Comparison of ENCODE assay signal across 9 mouse cellular contexts in genomic region chr2:127551078-127551477, GRCm38 (mm10). TPM values are rescaled to one million over a fixed set of nuclear protein-coding genes. Genes with fewer than 3 reads are reported as not detected.
A peak's percentile ranks its signal among the peaks of the same experiment; 100 is the strongest.
DNase-seq lines count a peak whose midpoint lies in the region; ATAC-seq and TF ChIP-seq lines count a peak whose summit lies in the region.
"Had no signal": no experiment of that assay in that cellular context is flagged by ENCODE, and none has a peak within 500 bp of the region (broad histone marks: within the 10 kb centered on the region; RNA-seq: fewer than 3 reads in every experiment).

No protein-coding gene starts in this region.

- H3K4me3 ChIP-seq in lung, postnatal 0 days (ENCODE audit: low read depth, low read length), result no peak overlapping the region
- H3K4me3 ChIP-seq in embryonic facial prominence, embryonic 14.5 days (ENCODE audit: low read depth, low read length), result no peak overlapping the region
- H3K4me3 ChIP-seq: embryonic facial prominence, embryonic 13.5 days had no signal

- peak; percentile 48 for DNase-seq in lung, postnatal 0 days (ENCODE audit: low spot score)
- no peak for DNase-seq in lung, postnatal 4 days
- DNase-seq in cerebellum, adult 11 months, result peak; percentile 80
- DNase-seq in embryonic facial prominence, embryonic 14.5 days (ENCODE audit: low spot score), result peak; percentile 26
- DNase-seq in left cerebral cortex, postnatal 25 days (ENCODE audit: low spot score in 2 of 2), result peak; percentile 45 to 70
- DNase-seq in c-Kit-positive CD71-positive TER-119-positive erythroid progenitor cells, embryonic 14.5 days (ENCODE audit: low spot score), result no peak
- no peak for DNase-seq in yolk sac, embryonic 10.5 days (ENCODE audit: low spot score)

- 57% methylated on average over 5 of the region's 5 CpGs for WGBS in lung, postnatal 0 days
- WGBS in embryonic facial prominence, embryonic 14.5 days, result 38% methylated on average over 5 of the region's 5 CpGs

- TF ChIP-seq EP300 in lung, postnatal 0 days (IDR thresholded peaks at IDR 0.05), result no peak

- H3K36me3 ChIP-seq in lung, postnatal 0 days (ENCODE audit: insufficient read depth, low read length), result no peaks in the 10 kb centered on the region
- no peaks in the 10 kb centered on the region for H3K36me3 ChIP-seq in embryonic facial prominence, embryonic 14.5 days (ENCODE audit: control insufficient read depth, insufficient read depth, low read length)
- H3K36me3 ChIP-seq: embryonic facial prominence, embryonic 13.5 days had no signal

- H3K9ac ChIP-seq in lung, postnatal 0 days (replicated peaks; ENCODE audit: low read depth), result no peak overlapping the region
- no peak overlapping the region for H3K9ac ChIP-seq in embryonic facial prominence, embryonic 14.5 days (ENCODE audit: low read depth, low read length)
- H3K9ac ChIP-seq: embryonic facial prominence, embryonic 13.5 days had no signal

- no peaks in the 10 kb centered on the region for H3K9me3 ChIP-seq in lung, postnatal 0 days (ENCODE audit: low read length)
- no peaks in the 10 kb centered on the region for H3K9me3 ChIP-seq in embryonic facial prominence, embryonic 14.5 days (ENCODE audit: control insufficient read depth, low read length)
- H3K9me3 ChIP-seq: embryonic facial prominence, embryonic 13.5 days had no signal

- intact Hi-C loops in left cerebral cortex, postnatal 25 days (cut with DNase I), result loop anchor here (1.0 kb wide), 1 partner anchor 44 kb away; no protein-coding TSS in a partner anchor

- H3K4me1 ChIP-seq in lung, postnatal 0 days (ENCODE audit: insufficient read depth, low read depth, low read length), result no peaks in the 10 kb centered on the region
- H3K4me1 ChIP-seq in embryonic facial prominence, embryonic 14.5 days (ENCODE audit: control insufficient read depth, insufficient read depth, low read length), result no peaks in the 10 kb centered on the region
- H3K4me1 ChIP-seq: embryonic facial prominence, embryonic 13.5 days had no signal

- no peak for ATAC-seq in lung, postnatal 0 days
- ATAC-seq in embryonic facial prominence, embryonic 14.5 days (ENCODE audit: low read depth), result no peak

- H3K27ac ChIP-seq in lung, postnatal 0 days (ENCODE audit: low read length), result no peak overlapping the region
- H3K27ac ChIP-seq in embryonic facial prominence, embryonic 14.5 days (replicated peaks; ENCODE audit: low read depth, low read length), result no peak overlapping the region
- H3K27ac ChIP-seq: embryonic facial prominence, embryonic 13.5 days had no signal

- no peak overlapping the region for H3K4me2 ChIP-seq in lung, postnatal 0 days (replicated peaks; ENCODE audit: low read depth, low read length)
- H3K4me2 ChIP-seq in embryonic facial prominence, embryonic 14.5 days (ENCODE audit: low read depth, low read length), result no peak overlapping the region
- H3K4me2 ChIP-seq: embryonic facial prominence, embryonic 13.5 days had no signal

- no peaks in the 10 kb centered on the region for H3K27me3 ChIP-seq in lung, postnatal 0 days (replicated peaks; ENCODE audit: insufficient read depth, low read length)
- H3K27me3 ChIP-seq in embryonic facial prominence, embryonic 14.5 days (replicated peaks; ENCODE audit: control insufficient read depth, insufficient read depth, low read length), result no peaks in the 10 kb centered on the region
- H3K27me3 ChIP-seq: embryonic facial prominence, embryonic 13.5 days had no signal

- peak; percentile 63 for TF ChIP-seq CTCF in lung, postnatal 0 days (IDR thresholded peaks at IDR 0.05)

RNA-seq across cellular contexts. Expression of gene Prom2, which starts 9.8 kb away (rescaled TPM):
- polyA plus RNA-seq in lung, postnatal 0 days (2015; fragmentation: Nextera tagmentation; extraction: Ambion mirVana), result 0.40 and 0.53 TPM in 2 replicates
- 3.3 and 4.1 TPM in 2 replicates for polyA plus RNA-seq in embryonic facial prominence, embryonic 14.5 days (2014; fragmentation: Nextera tagmentation; extraction: Ambion mirVana)
- under 1 TPM; 0.18 to 0.21 TPM for total RNA-seq in left cerebral cortex, postnatal 25 days (2021)
- polyA plus RNA-seq: neural tube, embryonic 14.5 days had no signal

RNA-seq across cellular contexts. Expression of gene Kcnip3, which starts 29.2 kb away (rescaled TPM):
- 0.63 and 1.1 TPM in 2 replicates for polyA plus RNA-seq in lung, postnatal 0 days (2015; fragmentation: Nextera tagmentation; extraction: Ambion mirVana)
- polyA plus RNA-seq in embryonic facial prominence, embryonic 14.5 days (2014; fragmentation: Nextera tagmentation; extraction: Ambion mirVana), result 5.6 and 6.1 TPM in 2 replicates
- 100 to 1,000 TPM; 120 to 123 TPM for total RNA-seq in left cerebral cortex, postnatal 25 days (2021)

RNA-seq across cellular contexts. Expression of gene Zfp661, which starts 35.8 kb away (rescaled TPM):
- polyA plus RNA-seq in lung, postnatal 0 days (2015; fragmentation: Nextera tagmentation; extraction: Ambion mirVana), result 2.0 and 2.1 TPM in 2 replicates
- polyA plus RNA-seq in embryonic facial prominence, embryonic 14.5 days (2014; fragmentation: Nextera tagmentation; extraction: Ambion mirVana), result 4.0 and 5.1 TPM in 2 replicates
- total RNA-seq in left cerebral cortex, postnatal 25 days (2021), result 1 to 10 TPM; 7.1 to 7.9 TPM

RNA-seq across cellular contexts. Expression of gene Mrps5, which starts 35.9 kb away (rescaled TPM):
- polyA plus RNA-seq in lung, postnatal 0 days (2015; fragmentation: Nextera tagmentation; extraction: Ambion mirVana), result 64.1 and 70.1 TPM in 2 replicates
- 109 and 113 TPM in 2 replicates for polyA plus RNA-seq in embryonic facial prominence, embryonic 14.5 days (2014; fragmentation: Nextera tagmentation; extraction: Ambion mirVana)
- 10 to 100 TPM; 87.7 to 89.0 TPM for total RNA-seq in left cerebral cortex, postnatal 25 days (2021)

Comparison
In these comparisons a context has a peak if more than half of its experiments do, and no peak if none do; other contexts are left out.
1. DNase-seq: peak in lung, postnatal 0 days (single experiment), cerebellum, adult 11 months (single experiment), embryonic facial prominence, embryonic 14.5 days (single experiment) and left cerebral cortex, postnatal 25 days (2 of 2); none in lung, postnatal 4 days (0 of 2), c-Kit-positive CD71-positive TER-119-positive erythroid progenitor cells, embryonic 14.5 days (single experiment) and yolk sac, embryonic 10.5 days (single experiment).